Mouse (Mus musculus): ENCODE results near the gene Capn10.

DNA sequence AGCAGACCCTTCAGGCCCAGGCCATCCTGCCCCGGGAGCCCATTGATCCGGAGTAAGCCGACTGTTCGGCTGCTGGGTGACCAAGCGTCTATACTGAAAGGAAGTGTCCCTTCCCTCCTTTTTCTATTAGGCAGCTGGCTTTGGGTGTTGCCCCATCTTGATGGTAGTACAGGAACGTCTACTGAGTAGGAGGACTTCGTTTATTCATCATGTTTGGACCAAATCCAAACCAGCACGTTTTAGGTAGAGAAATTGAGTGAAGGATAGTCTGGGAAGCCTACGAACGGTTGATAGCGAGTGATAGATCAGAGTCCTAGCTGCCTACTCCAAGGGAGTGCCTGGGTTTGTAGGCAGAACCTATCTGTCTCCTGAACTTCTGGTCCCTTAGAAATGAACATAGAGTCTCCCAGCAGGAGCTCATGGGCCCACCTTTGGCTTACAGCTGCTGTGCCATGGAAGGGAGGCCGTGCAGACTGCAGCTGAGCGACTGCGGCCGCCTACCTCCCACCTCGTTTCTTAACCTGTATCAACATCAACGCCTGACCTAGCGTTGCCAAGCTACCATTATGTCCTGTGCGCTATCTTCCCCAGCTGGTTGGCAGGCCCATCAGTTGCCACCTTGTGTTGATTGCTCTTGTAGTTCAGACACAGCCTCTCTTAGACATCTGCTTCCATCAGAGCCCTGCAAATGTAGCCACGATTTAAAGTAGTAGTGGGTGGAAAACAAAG lies 26.4 kb upstream of the Capn10 start:
- TF ChIP-seq CTCF (IDR thresholded peaks at IDR 0.05 in 2 of 3, conservative IDR thresholded peaks at IDR 0.05 in 1 of 3; ENCODE audit: control insufficient read depth in 1 of 3, insufficient read depth in 1 of 3, low read depth in 2 of 3, low read length in 3 of 3, poor library complexity in 1 of 3, severe bottlenecking in 1 of 3): no peak
- TF ChIP-seq USF1 (IDR thresholded peaks at IDR 0.05; ENCODE audit: low read depth, low read length): no peak
- no peak for TF ChIP-seq POLR2A (IDR thresholded peaks at IDR 0.05; ENCODE audit: control insufficient read depth in 1 of 2, insufficient read depth in 1 of 2, low read depth in 1 of 2, low read length in 2 of 2, poor library complexity in 1 of 2)
- no peak for TF ChIP-seq MAFK (IDR thresholded peaks at IDR 0.05; ENCODE audit: borderline replicate concordance, low read depth, low read length)
- no peak for TF ChIP-seq JUND (IDR thresholded peaks at IDR 0.05; ENCODE audit: low read depth, low read length)
- no peak for TF ChIP-seq ZC3H11A (IDR thresholded peaks at IDR 0.05; ENCODE audit: low read depth, low read length)
- TF ChIP-seq E2F4 (IDR thresholded peaks at IDR 0.05; ENCODE audit: borderline replicate concordance, low read depth, low read length): no peak
- no peak for TF ChIP-seq CHD1 (IDR thresholded peaks at IDR 0.05; ENCODE audit: low read depth, low read length)
- TF ChIP-seq MEF2A (IDR thresholded peaks at IDR 0.05; ENCODE audit: extremely low read depth, insufficient replicate concordance, low read depth, low read length, poor library complexity, severe bottlenecking): no peak; the same call in 1 of the 2 replicates
- TF ChIP-seq ZNF384 (IDR thresholded peaks at IDR 0.05; ENCODE audit: low read depth, low read length): no peak
- no peak for TF ChIP-seq GATA1 (IDR thresholded peaks at IDR 0.05; ENCODE audit: low read depth, low read length)
- TF ChIP-seq MAZ (IDR thresholded peaks at IDR 0.05; ENCODE audit: low read depth, low read length): no peak
- TF ChIP-seq MYB (IDR thresholded peaks at IDR 0.05; ENCODE audit: low read depth, low read length): no peak
- TF ChIP-seq MAX (IDR thresholded peaks at IDR 0.05; ENCODE audit: low read length): peak; percentile 85

Measured in MEL (cell line).